Mouse (Mus musculus) bone marrow macrophage, adult 2 months (primary cell): Measurements from ENCODE around the gene Pecam1.
"Not testable (repeated sequence)": the region's sequence is repeated elsewhere in the genome, so short reads cannot be mapped to it uniquely, and the experiment has no call there.

Experiments
- CTCF ChIP-seq: IDR thresholded peaks from 2 replicates; pipeline ENCODE4 v1.5.1; 2012; ENCODE audit warnings: low read depth, mild to moderate bottlenecking, low read length, moderate library complexity
- POLR2A ChIP-seq: IDR thresholded peaks from 2 replicates; pipeline ENCODE4 v1.6.1; 2012; ENCODE audit warnings: mild to moderate bottlenecking, low read depth, low read length, borderline replicate concordance

- TF ChIP-seq CTCF, POLR2A: not testable (repeated sequence)
Observed at GRCm38 (mm10) chr11:106724916-106725235, 25.6 kb downstream of the Pecam1 start.
